Mouse (Mus musculus): ENCODE results near the gene Dock3. TPM values are rescaled to one million over a fixed set of nuclear protein-coding genes. Genes with fewer than 3 reads are reported as not detected.

Dock3 gene
- polyA plus RNA-seq, 1 experiment from 2014 or later: 0.46 TPM

- H3K4me3 ChIP-seq (ENCODE audit: low read depth, low read length): no peak overlapping the region
- 83% methylated on average over 6 of the region's 6 CpGs for WGBS
- no peak overlapping the region for H3K9ac ChIP-seq (replicated peaks; ENCODE audit: low read length)
- no peaks in the 10 kb centered on the region for H3K36me3 ChIP-seq (replicated peaks; ENCODE audit: control insufficient read depth, insufficient read depth, low read depth, low read length)
- peaks cover 2% of the 10 kb centered on the region for H3K4me1 ChIP-seq (ENCODE audit: control insufficient read depth, insufficient read depth, low read length)
- DNase-seq (ENCODE audit: low spot score) (no peak), ATAC-seq (replicated peaks; ENCODE audit: insufficient number of reproducible peaks, low FRiP score, low TSS enrichment, low read depth) (no peak)
- H3K9me3 ChIP-seq (replicated peaks; ENCODE audit: control insufficient read depth, low read length): no peaks in the 10 kb centered on the region
- no peak overlapping the region for H3K4me2 ChIP-seq (ENCODE audit: low read depth, low read length)
- H3K27ac ChIP-seq (replicated peaks; ENCODE audit: low read depth, low read length): no peak overlapping the region
- no peaks in the 10 kb centered on the region for H3K27me3 ChIP-seq (ENCODE audit: control insufficient read depth, insufficient read depth, low read length)
These were observed 43.0 kb upstream of the Dock3 start for GRCm38 (mm10) chr9:107274751-107275150.

DNA sequence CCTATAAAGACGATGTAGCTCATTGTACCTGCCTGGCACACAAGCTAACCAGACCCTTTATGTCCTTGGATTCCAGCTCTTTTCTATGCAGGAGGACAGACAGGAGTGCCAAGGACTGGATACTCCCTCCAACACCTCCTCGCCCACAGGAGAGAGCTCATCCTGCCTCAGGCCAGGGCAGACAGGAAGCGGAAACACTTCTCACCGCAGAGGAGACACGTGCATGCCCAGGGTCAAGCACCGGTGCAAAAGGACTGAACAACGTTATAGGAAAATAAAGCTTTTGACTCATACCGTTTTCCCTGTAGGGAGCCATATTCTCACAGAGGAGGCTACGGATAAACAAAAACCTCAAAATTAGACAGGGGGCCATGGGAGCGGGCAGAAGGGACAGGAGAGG is 41.5 kb upstream of the Dock3 start:
- H3K36me3 ChIP-seq (replicated peaks; ENCODE audit: control insufficient read depth, insufficient read depth, low read depth, low read length): no peaks in the 10 kb centered on the region
- WGBS: 68% methylated on average over 10 of the region's 10 CpGs
- ATAC-seq (replicated peaks; ENCODE audit: insufficient number of reproducible peaks, low FRiP score, low TSS enrichment, low read depth) (no peak), DNase-seq (ENCODE audit: low spot score) (no peak)
- H3K27ac ChIP-seq (replicated peaks; ENCODE audit: low read depth, low read length): no peak overlapping the region
- no peaks in the 10 kb centered on the region for H3K4me1 ChIP-seq (ENCODE audit: control insufficient read depth, insufficient read depth, low read length)
- no peak overlapping the region for H3K4me2 ChIP-seq (ENCODE audit: low read depth, low read length)
- H3K4me3 ChIP-seq (ENCODE audit: low read depth, low read length): no peak overlapping the region
- H3K27me3 ChIP-seq (ENCODE audit: control insufficient read depth, insufficient read depth, low read length): no peaks in the 10 kb centered on the region
- H3K9ac ChIP-seq (replicated peaks; ENCODE audit: low read length): no peak overlapping the region
- no peaks in the 10 kb centered on the region for H3K9me3 ChIP-seq (replicated peaks; ENCODE audit: control insufficient read depth, low read length)

DNA sequence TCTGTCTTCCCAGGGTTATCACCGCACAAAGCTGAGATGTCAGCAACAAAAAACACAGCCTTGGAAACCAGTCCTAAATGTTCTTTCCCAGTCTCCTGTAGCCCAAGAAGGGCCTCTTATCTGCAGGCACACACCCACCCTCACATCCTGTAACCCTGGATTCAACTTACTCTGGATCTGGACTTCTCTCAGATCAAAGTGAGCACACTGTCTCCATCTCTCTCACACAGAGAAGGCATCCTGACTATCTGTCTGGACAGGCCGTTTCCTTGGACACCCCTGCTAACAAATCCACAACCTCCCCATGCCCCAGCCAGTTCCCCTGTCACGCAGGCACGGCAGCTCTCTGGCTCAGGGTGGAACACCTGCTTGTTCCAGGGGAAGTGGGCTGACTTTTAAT is 40.6 kb upstream of the Dock3 start:
- H3K4me3 ChIP-seq (ENCODE audit: low read depth, low read length): no peak overlapping the region
- DNase-seq (ENCODE audit: low spot score) (no peak), ATAC-seq (replicated peaks; ENCODE audit: insufficient number of reproducible peaks, low FRiP score, low TSS enrichment, low read depth) (no peak)
- H3K4me1 ChIP-seq (ENCODE audit: control insufficient read depth, insufficient read depth, low read length): no peaks in the 10 kb centered on the region
- WGBS: 74% methylated on average over 4 of the region's 4 CpGs
- H3K36me3 ChIP-seq (replicated peaks; ENCODE audit: control insufficient read depth, insufficient read depth, low read depth, low read length): no peaks in the 10 kb centered on the region
- no peak overlapping the region for H3K4me2 ChIP-seq (ENCODE audit: low read depth, low read length)
- no peak overlapping the region for H3K9ac ChIP-seq (replicated peaks; ENCODE audit: low read length)
- no peaks in the 10 kb centered on the region for H3K9me3 ChIP-seq (replicated peaks; ENCODE audit: control insufficient read depth, low read length)
- no peak overlapping the region for H3K27ac ChIP-seq (replicated peaks; ENCODE audit: low read depth, low read length)
- no peaks in the 10 kb centered on the region for H3K27me3 ChIP-seq (ENCODE audit: control insufficient read depth, insufficient read depth, low read length)

- Histone ChIP-seq H3K4me2 (ENCODE audit: low read depth, low read length) (no peak overlapping the region), H3K4me1 (ENCODE audit: control insufficient read depth, insufficient read depth, low read length) (no peaks in the 10 kb centered on the region), H3K36me3 (replicated peaks; ENCODE audit: control insufficient read depth, insufficient read depth, low read depth, low read length) (no peaks in the 10 kb centered on the region), H3K27me3 (ENCODE audit: control insufficient read depth, insufficient read depth, low read length) (no peaks in the 10 kb centered on the region), H3K27ac (replicated peaks; ENCODE audit: low read depth, low read length) (no peak overlapping the region), H3K4me3 (ENCODE audit: low read depth, low read length) (no peak overlapping the region), H3K9me3 (replicated peaks; ENCODE audit: control insufficient read depth, low read length) (no peaks in the 10 kb centered on the region), H3K9ac (replicated peaks; ENCODE audit: low read length) (no peak overlapping the region)
- no peak for ATAC-seq (replicated peaks; ENCODE audit: insufficient number of reproducible peaks, low FRiP score, low TSS enrichment, low read depth)
- DNase-seq (ENCODE audit: low spot score): no peak
- WGBS: 70% methylated on average over 7 of the region's 7 CpGs
These were observed 39.6 kb upstream of the Dock3 start for GRCm38 (mm10) chr9:107271177-107271938.

- Histone ChIP-seq H3K27me3 (ENCODE audit: control insufficient read depth, insufficient read depth, low read length) (no peaks in the 10 kb centered on the region), H3K9me3 (replicated peaks; ENCODE audit: control insufficient read depth, low read length) (no peaks in the 10 kb centered on the region), H3K9ac (replicated peaks; ENCODE audit: low read length) (no peak overlapping the region), H3K36me3 (replicated peaks; ENCODE audit: control insufficient read depth, insufficient read depth, low read depth, low read length) (no peaks in the 10 kb centered on the region), H3K4me2 (ENCODE audit: low read depth, low read length) (no peak overlapping the region), H3K4me3 (ENCODE audit: low read depth, low read length) (no peak overlapping the region), H3K4me1 (ENCODE audit: control insufficient read depth, insufficient read depth, low read length) (no peaks in the 10 kb centered on the region), H3K27ac (replicated peaks; ENCODE audit: low read depth, low read length) (no peak overlapping the region)
- no peak for ATAC-seq (replicated peaks; ENCODE audit: insufficient number of reproducible peaks, low FRiP score, low TSS enrichment, low read depth)
- DNase-seq (ENCODE audit: low spot score): no peak
- WGBS: 97% methylated on average over 1 of the region's 1 CpGs
These were observed 38.1 kb upstream of the Dock3 start for GRCm38 (mm10) chr9:107269772-107270171.

DNA sequence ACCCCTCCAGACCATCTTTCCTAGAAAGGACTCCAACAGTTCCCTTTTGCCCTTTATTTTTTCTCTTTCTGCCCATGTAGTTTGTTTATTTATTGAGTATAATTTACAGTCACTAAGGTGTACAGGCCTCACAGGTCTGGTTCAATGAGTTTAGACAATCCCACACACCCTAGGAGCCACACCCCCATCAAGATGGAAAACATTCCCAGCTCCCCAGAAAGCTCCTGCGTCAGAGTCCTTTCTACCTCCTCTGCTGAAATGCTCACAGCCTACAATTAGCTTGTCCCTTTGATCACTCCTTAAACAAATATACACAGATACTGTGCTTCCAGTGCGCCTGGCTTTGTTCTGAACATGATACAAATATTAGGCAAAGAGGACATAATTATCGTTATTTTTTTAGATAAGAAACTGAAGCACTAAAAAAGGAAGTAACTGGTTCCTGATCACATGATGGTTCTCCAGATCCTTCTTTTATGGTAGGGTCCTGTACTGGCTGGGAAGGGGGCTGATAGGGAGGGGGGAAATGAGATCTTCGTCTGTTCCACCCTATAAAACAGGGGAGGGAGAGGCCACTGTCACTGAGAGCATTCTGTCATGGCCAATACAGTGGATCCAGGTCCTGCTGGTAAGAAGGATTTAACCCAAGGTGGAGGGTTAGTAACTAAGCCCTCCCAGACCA is 36.2 kb upstream of the Dock3 start:
- DNase-seq (ENCODE audit: low spot score): no peak
- Histone ChIP-seq H3K4me3 (ENCODE audit: low read depth, low read length) (no peak overlapping the region), H3K27me3 (ENCODE audit: control insufficient read depth, insufficient read depth, low read length) (no peaks in the 10 kb centered on the region), H3K36me3 (replicated peaks; ENCODE audit: control insufficient read depth, insufficient read depth, low read depth, low read length) (no peaks in the 10 kb centered on the region), H3K4me1 (ENCODE audit: control insufficient read depth, insufficient read depth, low read length) (no peaks in the 10 kb centered on the region), H3K27ac (replicated peaks; ENCODE audit: low read depth, low read length) (no peak overlapping the region), H3K9ac (replicated peaks; ENCODE audit: low read length) (no peak overlapping the region), H3K9me3 (replicated peaks; ENCODE audit: control insufficient read depth, low read length) (no peaks in the 10 kb centered on the region), H3K4me2 (ENCODE audit: low read depth, low read length) (no peak overlapping the region)
- no peak for ATAC-seq (replicated peaks; ENCODE audit: insufficient number of reproducible peaks, low FRiP score, low TSS enrichment, low read depth)
- WGBS: 46% methylated on average over 4 of the region's 4 CpGs

GRCm38 (mm10) chr9:107267028-107267427 is 35.3 kb upstream of the Dock3 start:
- DNase-seq (ENCODE audit: low spot score): no peak
- no peak overlapping the region for H3K4me2 ChIP-seq (ENCODE audit: low read depth, low read length)
- H3K4me3 ChIP-seq (ENCODE audit: low read depth, low read length): no peak overlapping the region
- ATAC-seq (replicated peaks; ENCODE audit: insufficient number of reproducible peaks, low FRiP score, low TSS enrichment, low read depth): no peak
- H3K9ac ChIP-seq (replicated peaks; ENCODE audit: low read length): no peak overlapping the region
- no peaks in the 10 kb centered on the region for H3K27me3 ChIP-seq (ENCODE audit: control insufficient read depth, insufficient read depth, low read length)
- 81% methylated on average over 1 of the region's 1 CpGs for WGBS
- H3K9me3 ChIP-seq (replicated peaks; ENCODE audit: control insufficient read depth, low read length): no peaks in the 10 kb centered on the region
- no peaks in the 10 kb centered on the region for H3K4me1 ChIP-seq (ENCODE audit: control insufficient read depth, insufficient read depth, low read length)
- H3K36me3 ChIP-seq (replicated peaks; ENCODE audit: control insufficient read depth, insufficient read depth, low read depth, low read length): no peaks in the 10 kb centered on the region
- no peak overlapping the region for H3K27ac ChIP-seq (replicated peaks; ENCODE audit: low read depth, low read length)

DNA sequence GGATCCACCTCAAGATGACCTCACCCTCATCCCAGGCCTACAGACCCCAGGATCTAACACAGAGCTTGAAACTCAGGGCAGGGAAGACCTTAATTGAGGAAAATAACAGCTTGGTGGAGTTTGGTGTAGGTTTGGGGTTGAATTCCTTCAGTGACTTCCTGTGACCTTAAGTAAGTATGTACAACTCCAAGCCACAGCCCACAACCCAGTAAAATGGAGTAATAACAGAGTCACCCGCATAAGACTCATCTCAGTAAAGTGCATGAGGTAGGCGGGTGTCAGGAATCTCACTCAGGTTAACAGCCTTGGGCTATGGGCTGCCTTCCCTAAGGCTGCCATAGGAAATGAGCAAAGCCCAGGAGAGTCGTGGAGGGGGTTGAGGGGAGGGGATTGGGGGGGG is 33.0 kb upstream of the Dock3 start:
- no peak overlapping the region for H3K9ac ChIP-seq (replicated peaks; ENCODE audit: low read length)
- no peak overlapping the region for H3K27ac ChIP-seq (replicated peaks; ENCODE audit: low read depth, low read length)
- DNase-seq (ENCODE audit: low spot score) (no peak), ATAC-seq (replicated peaks; ENCODE audit: insufficient number of reproducible peaks, low FRiP score, low TSS enrichment, low read depth) (no peak)
- H3K36me3 ChIP-seq (replicated peaks; ENCODE audit: control insufficient read depth, insufficient read depth, low read depth, low read length): no peaks in the 10 kb centered on the region
- no peak overlapping the region for H3K4me3 ChIP-seq (ENCODE audit: low read depth, low read length)
- H3K4me2 ChIP-seq (ENCODE audit: low read depth, low read length): no peak overlapping the region
- H3K9me3 ChIP-seq (replicated peaks; ENCODE audit: control insufficient read depth, low read length): no peaks in the 10 kb centered on the region
- H3K4me1 ChIP-seq (ENCODE audit: control insufficient read depth, insufficient read depth, low read length): no peaks in the 10 kb centered on the region
- H3K27me3 ChIP-seq (ENCODE audit: control insufficient read depth, insufficient read depth, low read length): no peaks in the 10 kb centered on the region
- 64% methylated on average over 3 of the region's 3 CpGs for WGBS
